Mouse (Mus musculus): ENCODE measurements at regions not wholly inside any gene's neighbourhood (a gene's known extent, or its start where the extent isn't known, plus 50 kb on each side); places are given as distances from the start of the nearest gene placed in this dataset.

DNA sequence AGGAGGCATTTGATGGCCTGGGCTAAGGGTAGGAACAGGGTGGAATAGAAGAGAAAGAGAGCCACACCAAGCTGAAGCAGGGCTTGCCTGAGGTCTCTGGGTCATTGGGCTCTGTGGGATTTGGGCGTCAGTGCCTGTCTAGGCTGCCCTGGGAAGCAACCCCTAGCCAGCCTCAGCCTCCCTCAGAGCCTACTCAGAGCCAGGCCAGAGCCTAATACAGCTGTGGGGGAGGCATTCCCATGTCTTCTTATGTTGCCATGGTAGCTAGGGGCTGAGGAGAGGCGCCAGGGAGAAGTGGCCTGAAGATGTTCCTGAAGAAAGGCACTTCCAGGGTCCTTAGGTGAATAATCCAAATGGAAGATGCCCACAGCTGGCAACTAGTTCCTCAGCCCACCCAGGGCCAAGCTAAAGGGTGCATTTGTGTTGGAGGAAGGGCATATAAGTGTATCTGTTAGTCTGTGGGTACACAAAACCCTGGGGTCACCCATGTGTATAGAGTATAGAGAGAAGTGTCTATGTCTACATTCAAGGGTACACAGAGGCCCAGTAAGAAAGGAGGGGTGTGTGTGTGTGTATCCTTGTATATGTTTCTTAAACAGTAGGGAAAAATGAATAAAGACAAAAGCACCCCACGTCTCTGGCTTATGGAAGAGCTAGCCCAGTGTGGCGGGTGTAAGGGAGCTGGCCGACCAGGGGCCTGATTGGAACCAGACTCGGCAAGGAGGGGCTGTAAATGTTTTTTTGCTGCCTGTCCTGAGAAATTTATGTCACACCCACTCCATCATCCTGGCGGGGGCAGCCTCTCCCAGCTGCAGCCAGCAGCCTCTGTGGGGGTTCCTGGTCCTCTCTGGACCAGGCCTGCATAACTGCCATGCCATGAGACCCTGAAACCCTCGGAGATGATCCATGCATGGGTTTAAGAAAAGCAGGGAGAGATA is 134.2 kb downstream of the Pja1 start:
- no peak overlapping the region for H3K9ac ChIP-seq (ENCODE audit: low read length)
- H3K4me2 ChIP-seq (ENCODE audit: low read length), result no peak overlapping the region
- no peaks in the 10 kb centered on the region for H3K9me3 ChIP-seq (ENCODE audit: control insufficient read depth, low read length)
- 0 out of 2 replicates have a peak, but pooled peaks cover 4% of the 10 kb centered on the region for H3K4me1 ChIP-seq (replicated peaks; ENCODE audit: control insufficient read depth, insufficient read depth, low read length)
- H3K27ac ChIP-seq (ENCODE audit: low read depth), result peak overlapping the region; percentile 11; the same call in 1 of the 2 replicates
- WGBS, result 41% methylated on average over 8 of the region's 8 CpGs
- ATAC-seq (replicated peaks; ENCODE audit: low FRiP score, low TSS enrichment, low read depth) (no peak), DNase-seq (ENCODE audit: low spot score) (peak; percentile 49)
- H3K4me3 ChIP-seq (ENCODE audit: low read depth, low read length), result no peak overlapping the region
- H3K27me3 ChIP-seq (replicated peaks; ENCODE audit: control insufficient read depth, insufficient read depth, low read length), result peaks cover 11% of the 10 kb centered on the region; the same call in 1 of the 2 replicates
- no peaks in the 10 kb centered on the region for H3K36me3 ChIP-seq (ENCODE audit: control insufficient read depth, insufficient read depth, low read length)

DNA sequence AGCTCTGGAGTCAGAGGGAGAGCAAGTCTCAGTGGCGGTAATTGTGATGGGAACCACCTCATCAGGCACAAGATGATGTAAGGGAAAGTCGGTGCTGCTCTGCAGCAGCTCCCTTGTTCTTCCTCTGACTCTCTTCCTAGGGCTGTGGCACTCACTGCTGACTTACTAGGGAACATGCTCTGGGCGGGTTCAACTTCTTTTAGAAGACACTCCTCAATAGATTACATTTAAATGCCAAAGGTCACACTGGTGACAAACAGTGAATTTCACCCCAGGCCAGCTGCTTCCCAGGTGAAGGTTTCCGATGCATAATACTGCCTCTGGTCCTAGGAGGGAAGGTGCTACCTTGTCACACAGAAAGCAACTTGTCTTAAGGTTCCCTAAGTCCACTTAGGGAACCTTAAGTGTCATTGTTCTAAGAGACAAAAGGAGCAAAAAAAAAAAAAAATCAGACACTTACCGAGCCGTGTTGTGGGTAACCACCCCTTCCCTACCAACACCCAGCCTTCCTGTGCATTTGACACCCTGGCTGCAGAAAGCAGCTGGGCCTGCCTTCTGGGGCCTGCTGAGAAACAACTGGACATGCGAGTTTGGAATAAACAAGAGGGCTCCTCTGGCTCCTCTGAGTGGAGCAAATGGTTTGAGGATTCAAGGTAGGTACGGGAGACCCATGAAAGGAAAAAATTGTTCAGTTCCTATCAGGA is 135.0 kb downstream of the Pja1 start:
- ATAC-seq (replicated peaks; ENCODE audit: low FRiP score, low TSS enrichment, low read depth) (no peak), DNase-seq (ENCODE audit: low spot score) (peak; percentile 48)
- Histone ChIP-seq H3K27me3 (replicated peaks; ENCODE audit: control insufficient read depth, insufficient read depth, low read length) (peaks cover 11% of the 10 kb centered on the region; the same call in 1 of the 2 replicates), H3K9ac (ENCODE audit: low read length) (no peak overlapping the region), H3K9me3 (ENCODE audit: control insufficient read depth, low read length) (no peaks in the 10 kb centered on the region), H3K4me2 (ENCODE audit: low read length) (no peak overlapping the region), H3K36me3 (ENCODE audit: control insufficient read depth, insufficient read depth, low read length) (no peaks in the 10 kb centered on the region), H3K4me3 (ENCODE audit: low read depth, low read length) (no peak overlapping the region), H3K27ac (ENCODE audit: low read depth) (no peak overlapping the region; the same call in 1 of the 2 replicates), H3K4me1 (replicated peaks; ENCODE audit: control insufficient read depth, insufficient read depth, low read length) (0 out of 2 replicates have a peak, but pooled peaks cover 4% of the 10 kb centered on the region)
- WGBS, result 40% methylated on average over 8 of the region's 8 CpGs

DNA sequence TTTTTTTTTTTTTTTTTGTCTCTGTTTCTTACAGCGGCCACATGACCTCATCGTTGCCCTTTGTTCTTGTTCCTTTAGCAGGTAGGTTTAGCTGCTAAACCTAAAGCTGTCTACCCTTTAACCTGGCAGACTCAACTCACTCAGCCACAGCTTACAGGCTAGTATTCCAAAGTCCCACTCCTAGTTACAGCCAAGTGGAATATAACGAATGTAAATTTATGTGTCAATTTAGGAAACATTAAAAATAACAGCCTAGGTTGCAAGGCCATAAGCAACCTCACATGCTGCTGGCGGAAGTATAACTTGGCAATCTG is 138.7 kb downstream of the Pja1 start:
- Histone ChIP-seq H3K27ac (ENCODE audit: low read depth) (no peak overlapping the region), H3K4me3 (ENCODE audit: low read depth, low read length) (no peak overlapping the region), H3K27me3 (replicated peaks; ENCODE audit: control insufficient read depth, insufficient read depth, low read length) (0 out of 2 replicates have a peak, but pooled peaks cover 14% of the 10 kb centered on the region), H3K36me3 (ENCODE audit: control insufficient read depth, insufficient read depth, low read length) (no peaks in the 10 kb centered on the region), H3K4me2 (ENCODE audit: low read length) (no peak overlapping the region), H3K4me1 (replicated peaks; ENCODE audit: control insufficient read depth, insufficient read depth, low read length) (no peaks in the 10 kb centered on the region), H3K9me3 (ENCODE audit: control insufficient read depth, low read length) (no peaks in the 10 kb centered on the region), H3K9ac (ENCODE audit: low read length) (no peak overlapping the region)
- ATAC-seq (replicated peaks; ENCODE audit: low FRiP score, low TSS enrichment, low read depth) (no peak), DNase-seq (ENCODE audit: low spot score) (peak; percentile 46)
- 53% methylated on average over 4 of the region's 4 CpGs for WGBS

DNA sequence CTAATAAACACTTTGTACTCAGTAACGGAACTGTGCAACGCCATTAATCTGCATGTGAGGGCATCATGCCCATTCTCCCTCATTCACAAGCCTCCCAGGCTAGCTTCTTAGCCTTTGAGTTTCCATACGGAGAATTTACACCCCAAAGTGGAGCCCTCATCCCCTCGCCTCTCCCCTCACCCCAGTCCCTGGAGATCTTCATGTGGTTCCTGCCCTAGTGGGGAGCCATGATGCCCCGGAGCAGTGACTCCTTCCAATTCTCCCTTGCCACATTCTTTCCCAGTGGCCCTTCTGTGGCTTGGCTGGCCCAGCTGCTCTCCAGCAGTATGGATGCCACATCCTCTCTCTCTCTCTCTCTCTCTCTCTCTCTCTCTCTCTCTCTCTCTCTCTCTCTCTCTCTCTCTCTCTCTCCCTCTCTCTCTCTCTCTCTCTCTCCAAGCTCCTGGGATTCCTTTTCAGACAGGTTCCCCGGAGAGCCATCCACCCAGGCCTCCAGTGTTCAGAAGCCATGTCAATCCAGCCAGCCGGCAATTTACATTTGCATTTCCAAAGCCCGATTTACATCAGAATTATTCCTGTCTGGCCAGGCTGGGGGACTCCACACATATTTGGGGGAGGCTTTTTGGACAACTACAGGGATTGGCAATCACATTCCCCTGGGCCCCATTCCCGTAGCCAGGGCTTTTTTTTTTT is 139.2 kb downstream of the Pja1 start:
- Histone ChIP-seq H3K27ac (ENCODE audit: low read depth) (no peak overlapping the region), H3K4me1 (replicated peaks; ENCODE audit: control insufficient read depth, insufficient read depth, low read length) (no peaks in the 10 kb centered on the region), H3K4me3 (ENCODE audit: low read depth, low read length) (no peak overlapping the region), H3K4me2 (ENCODE audit: low read length) (no peak overlapping the region), H3K9me3 (ENCODE audit: control insufficient read depth, low read length) (no peaks in the 10 kb centered on the region), H3K9ac (ENCODE audit: low read length) (no peak overlapping the region), H3K36me3 (ENCODE audit: control insufficient read depth, insufficient read depth, low read length) (no peaks in the 10 kb centered on the region), H3K27me3 (replicated peaks; ENCODE audit: control insufficient read depth, insufficient read depth, low read length) (0 out of 2 replicates have a peak, but pooled peaks cover 14% of the 10 kb centered on the region)
- WGBS, result 63% methylated on average over 9 of the region's 9 CpGs
- DNase-seq (ENCODE audit: low spot score) (no peak), ATAC-seq (replicated peaks; ENCODE audit: low FRiP score, low TSS enrichment, low read depth) (no peak)

GRCm38 (mm10) chrX:99330386-99330785 is 140.7 kb downstream of the Pja1 start:
- no peak overlapping the region for H3K9ac ChIP-seq (ENCODE audit: low read length)
- no peak for ATAC-seq (replicated peaks; ENCODE audit: low FRiP score, low TSS enrichment, low read depth)
- no peaks in the 10 kb centered on the region for H3K9me3 ChIP-seq (ENCODE audit: control insufficient read depth, low read length)
- WGBS, result 91% methylated on average over 8 of the region's 8 CpGs
- no peaks in the 10 kb centered on the region for H3K36me3 ChIP-seq (ENCODE audit: control insufficient read depth, insufficient read depth, low read length)
- 0 out of 2 replicates have a peak, but pooled peaks cover 11% of the 10 kb centered on the region for H3K27me3 ChIP-seq (replicated peaks; ENCODE audit: control insufficient read depth, insufficient read depth, low read length)
- H3K4me2 ChIP-seq (ENCODE audit: low read length), result no peak overlapping the region
- no peak overlapping the region for H3K4me3 ChIP-seq (ENCODE audit: low read depth, low read length)
- H3K4me1 ChIP-seq (replicated peaks; ENCODE audit: control insufficient read depth, insufficient read depth, low read length), result no peaks in the 10 kb centered on the region
- DNase-seq (ENCODE audit: low spot score), result no peak
- H3K27ac ChIP-seq (ENCODE audit: low read depth), result no peak overlapping the region

GRCm38 (mm10) chrX:99328576-99328975 is 142.5 kb downstream of the Pja1 start:
- Histone ChIP-seq H3K9ac (ENCODE audit: low read length) (no peak overlapping the region), H3K27ac (ENCODE audit: low read depth) (no peak overlapping the region), H3K4me2 (ENCODE audit: low read length) (no peak overlapping the region), H3K36me3 (ENCODE audit: control insufficient read depth, insufficient read depth, low read length) (no peaks in the 10 kb centered on the region), H3K4me3 (ENCODE audit: low read depth, low read length) (no peak overlapping the region), H3K4me1 (replicated peaks; ENCODE audit: control insufficient read depth, insufficient read depth, low read length) (no peaks in the 10 kb centered on the region; the same call in 1 of the 2 replicates), H3K9me3 (ENCODE audit: control insufficient read depth, low read length) (no peaks in the 10 kb centered on the region), H3K27me3 (replicated peaks; ENCODE audit: control insufficient read depth, insufficient read depth, low read length) (0 out of 2 replicates have a peak, but pooled peaks cover 12% of the 10 kb centered on the region)
- WGBS, result 52% methylated on average over 4 of the region's 4 CpGs
- ATAC-seq (replicated peaks; ENCODE audit: low FRiP score, low TSS enrichment, low read depth), result no peak
- DNase-seq (ENCODE audit: low spot score), result no peak

DNA sequence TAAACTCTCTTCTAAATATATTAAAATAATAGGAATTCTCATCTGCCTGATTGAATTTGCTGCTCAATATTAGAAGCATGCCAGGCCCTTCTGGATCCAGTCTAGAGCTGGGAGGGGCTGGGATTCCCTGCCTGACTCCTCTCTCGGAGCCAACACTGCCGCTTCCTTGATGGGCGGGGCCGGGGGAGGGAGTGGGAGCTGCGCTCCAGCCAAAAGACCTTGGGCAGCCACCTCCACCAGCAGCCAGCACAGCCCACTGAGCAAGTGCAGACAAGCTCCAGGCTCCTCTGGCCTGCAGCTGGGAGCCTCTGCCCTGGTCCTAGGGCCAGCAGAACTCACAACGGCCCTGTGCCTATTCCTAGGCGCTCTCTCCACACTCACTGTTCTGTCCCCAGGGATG is 144.9 kb downstream of the Pja1 start:
- Histone ChIP-seq H3K9ac (ENCODE audit: low read length) (no peak overlapping the region), H3K4me3 (ENCODE audit: low read depth, low read length) (no peak overlapping the region), H3K27ac (ENCODE audit: low read depth) (no peak overlapping the region), H3K4me1 (replicated peaks; ENCODE audit: control insufficient read depth, insufficient read depth, low read length) (no peaks in the 10 kb centered on the region; the same call in 1 of the 2 replicates), H3K27me3 (replicated peaks; ENCODE audit: control insufficient read depth, insufficient read depth, low read length) (0 out of 2 replicates have a peak, but pooled peaks cover 8% of the 10 kb centered on the region), H3K36me3 (ENCODE audit: control insufficient read depth, insufficient read depth, low read length) (no peaks in the 10 kb centered on the region), H3K9me3 (ENCODE audit: control insufficient read depth, low read length) (no peaks in the 10 kb centered on the region), H3K4me2 (ENCODE audit: low read length) (no peak overlapping the region)
- ATAC-seq (replicated peaks; ENCODE audit: low FRiP score, low TSS enrichment, low read depth) (peak; percentile 81), DNase-seq (ENCODE audit: low spot score) (no peak)
- 38% methylated on average over 7 of the region's 7 CpGs for WGBS

DNA sequence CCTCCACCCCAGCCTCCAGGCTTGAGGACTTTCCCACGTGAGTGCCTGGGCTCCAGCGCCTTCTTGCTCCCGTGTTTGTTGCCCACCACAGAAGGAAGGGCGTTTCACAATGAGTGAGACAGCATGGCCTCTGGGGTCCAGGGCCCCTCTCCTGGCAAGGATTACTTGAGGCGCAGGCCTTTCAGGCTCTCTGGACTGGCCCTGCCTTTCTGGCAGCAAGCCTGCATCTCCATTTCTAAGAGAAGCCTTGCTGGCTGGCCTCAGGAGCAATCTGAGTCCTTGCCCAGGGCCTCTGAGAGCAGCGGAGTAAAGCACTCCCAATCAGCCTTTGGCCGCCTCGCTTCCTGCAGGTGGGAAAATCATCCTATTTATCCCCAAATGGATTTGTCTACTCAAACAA is 145.6 kb downstream of the Pja1 start:
- H3K4me1 ChIP-seq (replicated peaks; ENCODE audit: control insufficient read depth, insufficient read depth, low read length), result no peaks in the 10 kb centered on the region; the same call in 1 of the 2 replicates
- H3K9ac ChIP-seq (ENCODE audit: low read length), result no peak overlapping the region
- DNase-seq (ENCODE audit: low spot score) (no peak), ATAC-seq (replicated peaks; ENCODE audit: low FRiP score, low TSS enrichment, low read depth) (no peak)
- H3K4me3 ChIP-seq (ENCODE audit: low read depth, low read length), result no peak overlapping the region
- 52% methylated on average over 8 of the region's 8 CpGs for WGBS
- H3K36me3 ChIP-seq (ENCODE audit: control insufficient read depth, insufficient read depth, low read length), result no peaks in the 10 kb centered on the region
- no peaks in the 10 kb centered on the region for H3K9me3 ChIP-seq (ENCODE audit: control insufficient read depth, low read length)
- 0 out of 2 replicates have a peak, but pooled peaks cover 8% of the 10 kb centered on the region for H3K27me3 ChIP-seq (replicated peaks; ENCODE audit: control insufficient read depth, insufficient read depth, low read length)
- H3K27ac ChIP-seq (ENCODE audit: low read depth), result peak overlapping the region; percentile 59; the same call in 1 of the 2 replicates
- no peak overlapping the region for H3K4me2 ChIP-seq (ENCODE audit: low read length)

Measured in intestine, embryonic 14.5 days (tissue).